Mouse (Mus musculus): ENCODE measurements around the gene Rxrb. TPM values are rescaled to one million over a fixed set of nuclear protein-coding genes. Genes with fewer than 3 reads are reported as not detected.
A peak's percentile ranks its signal among the peaks of the same experiment; 100 is the strongest.

The Rxrb gene
- total and polyA plus RNA-seq, 2 experiments from 2014 or later: 48.7 to 64.8 TPM

DNA sequence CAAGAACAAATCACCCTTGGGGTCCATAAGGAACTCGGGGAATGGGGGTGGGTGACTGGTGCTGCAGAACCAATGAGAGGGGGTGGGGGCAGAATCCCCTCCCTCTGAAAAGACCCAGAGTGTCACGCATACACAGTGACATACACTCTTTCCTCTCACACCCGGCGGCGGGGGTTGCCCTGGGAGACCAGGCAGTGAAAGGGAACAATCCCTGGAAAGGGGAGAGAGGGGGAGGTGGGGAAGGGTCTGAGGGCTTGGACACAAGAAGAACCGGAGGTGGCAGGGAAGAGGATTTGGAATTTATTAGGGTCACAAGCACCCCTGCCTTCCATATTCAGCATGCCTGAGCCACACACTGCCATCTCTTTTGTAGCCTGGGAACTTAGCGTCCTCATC, 5.9 kb upstream of the Rxrb start:
- Histone ChIP-seq H3K36me3 (ENCODE audit: insufficient read depth, low read length) (peaks cover 18% of the 10 kb centered on the region), H3K9ac (replicated peaks; ENCODE audit: low read length) (peak overlapping the region; percentile 92), H3K4me3 (ENCODE audit: low read length) (peak overlapping the region; percentile 87), H3K27me3 (ENCODE audit: insufficient read depth, low read length) (no peaks in the 10 kb centered on the region), H3K27ac (peak overlapping the region; percentile 97), H3K9me3 (ENCODE audit: low read length) (no peaks in the 10 kb centered on the region), H3K4me2 (ENCODE audit: low read depth, low read length) (peak overlapping the region; percentile 98), H3K4me1 (ENCODE audit: insufficient read depth, low read length) (peaks cover 37% of the 10 kb centered on the region)
- no peak for TF ChIP-seq CTCF (IDR thresholded peaks at IDR 0.05; ENCODE audit: low read depth)
- peak; percentile 21 for ATAC-seq
- peak; percentile 77 for DNase-seq (ENCODE audit: low spot score)
- WGBS: 7% methylated on average over 6 of the region's 7 CpGs

DNA sequence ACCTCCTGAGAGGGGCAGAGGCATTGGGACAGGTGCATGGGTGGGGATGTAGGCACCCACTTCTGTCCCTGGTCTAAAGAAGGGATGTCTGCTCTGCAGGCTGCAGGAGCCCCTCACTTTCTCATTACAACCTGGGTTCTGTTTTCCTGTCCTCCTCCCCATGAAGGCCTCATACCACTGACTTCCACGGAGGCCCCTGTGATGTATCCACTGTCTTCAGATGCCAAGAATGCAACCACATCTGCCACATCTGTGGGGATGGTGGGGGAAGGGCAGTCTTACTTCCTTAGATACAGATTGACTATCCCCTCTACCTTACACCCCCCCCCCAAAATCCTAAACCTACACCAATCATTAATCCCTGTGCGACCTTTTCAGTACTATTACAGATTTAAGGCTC, 5.4 kb upstream of the Rxrb start:
- Histone ChIP-seq H3K27me3 (ENCODE audit: insufficient read depth, low read length) (no peaks in the 10 kb centered on the region), H3K4me1 (ENCODE audit: insufficient read depth, low read length) (peaks cover 38% of the 10 kb centered on the region), H3K27ac (peak overlapping the region; percentile 97), H3K9me3 (ENCODE audit: low read length) (no peaks in the 10 kb centered on the region), H3K9ac (replicated peaks; ENCODE audit: low read length) (0 out of 2 replicates have a peak overlapping the region, but pooled peaks have one; percentile 92), H3K4me3 (ENCODE audit: low read length) (no peak overlapping the region), H3K4me2 (ENCODE audit: low read depth, low read length) (peak overlapping the region; percentile 98), H3K36me3 (ENCODE audit: insufficient read depth, low read length) (peaks cover 18% of the 10 kb centered on the region)
- ATAC-seq (no peak), DNase-seq (ENCODE audit: low spot score) (no peak)
- WGBS: 8% methylated on average over 2 of the region's 2 CpGs
- TF ChIP-seq CTCF (IDR thresholded peaks at IDR 0.05; ENCODE audit: low read depth): no peak

- DNase-seq (ENCODE audit: low spot score): peak; percentile 54
- Histone ChIP-seq H3K4me2 (ENCODE audit: low read depth, low read length) (peak overlapping the region; percentile 98), H3K4me1 (ENCODE audit: insufficient read depth, low read length) (peaks cover 38% of the 10 kb centered on the region)
These were observed 4.5 kb upstream of the Rxrb start for GRCm38 (mm10) chr17:34026917-34027655.

DNA sequence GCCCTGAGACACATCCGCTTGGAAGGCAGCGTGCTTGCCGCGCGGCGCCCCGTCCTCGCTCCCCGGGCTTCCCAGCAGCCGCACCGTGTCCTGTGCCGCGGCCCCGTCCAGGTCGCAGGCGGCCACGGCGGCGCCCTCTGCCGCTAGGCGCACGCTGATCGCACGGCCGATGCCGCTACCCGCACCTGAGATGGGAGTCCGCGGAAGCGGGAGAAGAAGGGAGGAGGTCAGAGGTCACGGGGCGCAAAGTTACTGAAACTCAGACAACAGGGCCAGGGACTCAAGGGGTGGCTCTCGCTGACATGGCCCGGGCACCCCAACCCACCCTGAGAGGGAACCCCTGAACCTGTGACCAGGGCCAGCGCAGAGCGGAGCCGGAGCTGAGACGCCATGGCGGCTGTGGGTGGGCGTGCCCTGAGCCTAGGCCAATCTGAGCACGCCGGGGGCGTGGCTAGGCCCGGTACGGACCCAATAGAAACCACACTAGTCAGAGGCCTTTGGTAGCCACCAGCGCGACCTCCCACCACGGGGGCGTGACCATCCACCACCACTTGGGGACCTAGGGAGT, 3.9 kb upstream of the Rxrb start, which contains the start of gene H2-Ke6:
Gene H2-Ke6, minus strand, starts transcription at position 405 of the 568 bp plus-strand sequence.
- H3K9me3 ChIP-seq (ENCODE audit: low read length): no peaks in the 10 kb centered on the region
- H3K27ac ChIP-seq: peak within 1 kb of the TSS; percentile 88
- TF ChIP-seq CTCF (IDR thresholded peaks at IDR 0.05; ENCODE audit: low read depth): 0 out of 2 replicates have a peak, but pooled peaks have one; percentile 12
- ATAC-seq: peak; percentile 68
- H3K36me3 ChIP-seq (ENCODE audit: insufficient read depth, low read length): peaks cover 18% of the 10 kb centered on the region
- H3K4me1 ChIP-seq (ENCODE audit: insufficient read depth, low read length): peaks cover 38% of the 10 kb centered on the region
- under 1% methylated on average over 48 of the region's 49 CpGs for WGBS
- peak within 1 kb of the TSS; percentile 69 for H3K9ac ChIP-seq (replicated peaks; ENCODE audit: low read length)
- no peaks in the 10 kb centered on the region for H3K27me3 ChIP-seq (ENCODE audit: insufficient read depth, low read length)
- DNase-seq (ENCODE audit: low spot score): peak; percentile 97
- peak within 1 kb of the TSS; percentile 65 for H3K4me3 ChIP-seq (ENCODE audit: low read length)
- H3K4me2 ChIP-seq (ENCODE audit: low read depth, low read length): peak within 1 kb of the TSS; percentile 98

More at GRCm38 (mm10) chr17:34026917-34027655, 4.5 kb upstream of the Rxrb start:
- Histone ChIP-seq H3K9ac (replicated peaks; ENCODE audit: low read length) (peak overlapping the region; percentile 69), H3K4me3 (ENCODE audit: low read length) (peak overlapping the region; percentile 65), H3K36me3 (ENCODE audit: insufficient read depth, low read length) (peaks cover 18% of the 10 kb centered on the region), H3K27ac (peak overlapping the region; percentile 88), H3K9me3 (ENCODE audit: low read length) (no peaks in the 10 kb centered on the region), H3K27me3 (ENCODE audit: insufficient read depth, low read length) (no peaks in the 10 kb centered on the region)
- TF ChIP-seq CTCF (IDR thresholded peaks at IDR 0.05; ENCODE audit: low read depth): peak; percentile 16; the same call in 1 of the 2 replicates
- no peak for ATAC-seq
- 3% methylated on average over 36 of the region's 36 CpGs for WGBS

- no peak for TF ChIP-seq CTCF (IDR thresholded peaks at IDR 0.05; ENCODE audit: low read depth)
- Histone ChIP-seq H3K9me3 (ENCODE audit: low read length) (no peaks in the 10 kb centered on the region), H3K27me3 (ENCODE audit: insufficient read depth, low read length) (no peaks in the 10 kb centered on the region), H3K27ac (peak overlapping the region; percentile 88; the same call in 1 of the 2 replicates), H3K4me3 (ENCODE audit: low read length) (0 out of 2 replicates have a peak overlapping the region, but pooled peaks have one; percentile 65), H3K4me1 (ENCODE audit: insufficient read depth, low read length) (peaks cover 36% of the 10 kb centered on the region), H3K9ac (replicated peaks; ENCODE audit: low read length) (no peak overlapping the region), H3K36me3 (ENCODE audit: insufficient read depth, low read length) (peaks cover 18% of the 10 kb centered on the region), H3K4me2 (ENCODE audit: low read depth, low read length) (0 out of 2 replicates have a peak overlapping the region, but pooled peaks have one; percentile 98)
- DNase-seq (ENCODE audit: low spot score) (no peak), ATAC-seq (no peak)
- WGBS: 47% methylated on average over 17 of the region's 17 CpGs
These were observed 3.0 kb upstream of the Rxrb start for GRCm38 (mm10) chr17:34028501-34029149.

- no peaks in the 10 kb centered on the region for H3K27me3 ChIP-seq (ENCODE audit: insufficient read depth, low read length)
- TF ChIP-seq CTCF (IDR thresholded peaks at IDR 0.05; ENCODE audit: low read depth): no peak
- WGBS: 88% methylated on average over 18 of the region's 18 CpGs
- H3K9me3 ChIP-seq (ENCODE audit: low read length): no peaks in the 10 kb centered on the region
- 0 out of 2 replicates have a peak overlapping the region, but pooled peaks have one; percentile 88 for H3K4me2 ChIP-seq (ENCODE audit: low read depth, low read length)
- H3K4me3 ChIP-seq (ENCODE audit: low read length): no peak overlapping the region
- ATAC-seq (no peak), DNase-seq (ENCODE audit: low spot score) (no peak)
- H3K4me1 ChIP-seq (ENCODE audit: insufficient read depth, low read length): peaks cover 34% of the 10 kb centered on the region
- peaks cover 18% of the 10 kb centered on the region for H3K36me3 ChIP-seq (ENCODE audit: insufficient read depth, low read length)
- H3K27ac ChIP-seq: no peak overlapping the region
- no peak overlapping the region for H3K9ac ChIP-seq (replicated peaks; ENCODE audit: low read length)
These were observed 2.3 kb upstream of the Rxrb start for GRCm38 (mm10) chr17:34029150-34029889.
